Mouse (Mus musculus): Measurements from ENCODE around the gene Crebbp.
A peak's percentile ranks its signal among the peaks of the same experiment; 100 is the strongest.
"Not testable (repeated sequence)": the region's sequence is repeated elsewhere in the genome, so short reads cannot be mapped to it uniquely, and the experiment has no call there.

The Crebbp gene

GRCm38 (mm10) chr16:4213799-4214551 is at the start of gene Crebbp:
Gene Crebbp, minus strand, starts transcription at chr16:4213997.
- DNase-seq (ENCODE audit: low spot score), result peak; percentile 99

- DNase-seq (ENCODE audit: low spot score), result no peak
Observed at GRCm38 (mm10) chr16:4263486-4263885, 49.7 kb upstream of the Crebbp start.

GRCm38 (mm10) chr16:4257546-4257945 is 43.7 kb upstream of the Crebbp start:
- no peak for DNase-seq (ENCODE audit: low spot score)

- DNase-seq (ENCODE audit: low spot score), result no peak
Observed at GRCm38 (mm10) chr16:4248791-4249190, 35.0 kb upstream of the Crebbp start.

GRCm38 (mm10) chr16:4245241-4245640 is 31.4 kb upstream of the Crebbp start:
- not testable (repeated sequence) for DNase-seq (ENCODE audit: low spot score)

GRCm38 (mm10) chr16:4236131-4236530 is 22.3 kb upstream of the Crebbp start:
- no peak for DNase-seq (ENCODE audit: low spot score)

- no peak for DNase-seq (ENCODE audit: low spot score)
Observed at GRCm38 (mm10) chr16:4235587-4235986, 21.8 kb upstream of the Crebbp start.

- no peak for DNase-seq (ENCODE audit: low spot score)
Observed at GRCm38 (mm10) chr16:4225841-4226240, 12.0 kb upstream of the Crebbp start.

GRCm38 (mm10) chr16:4214631-4215240 is 939 bp upstream of the Crebbp start:
- DNase-seq (ENCODE audit: low spot score), result peak; percentile 44

- DNase-seq (ENCODE audit: low spot score), result peak; percentile 87
Observed at GRCm38 (mm10) chr16:4212963-4213798, 616 bp downstream of the Crebbp start.

GRCm38 (mm10) chr16:4212167-4212962 is 1.4 kb downstream of the Crebbp start:
- no peak for DNase-seq (ENCODE audit: low spot score)

- no peak for DNase-seq (ENCODE audit: low spot score)
Observed at GRCm38 (mm10) chr16:4210290-4210689, 3.5 kb downstream of the Crebbp start.

GRCm38 (mm10) chr16:4203592-4203991 is 10.2 kb downstream of the Crebbp start:
- DNase-seq (ENCODE audit: low spot score), result no peak

- no peak for DNase-seq (ENCODE audit: low spot score)
Observed at GRCm38 (mm10) chr16:4199995-4200394, 13.8 kb downstream of the Crebbp start.

GRCm38 (mm10) chr16:4199566-4199965 is 14.2 kb downstream of the Crebbp start:
- no peak for DNase-seq (ENCODE audit: low spot score)

GRCm38 (mm10) chr16:4198004-4198403 is 15.8 kb downstream of the Crebbp start:
- DNase-seq (ENCODE audit: low spot score), result no peak

GRCm38 (mm10) chr16:4190166-4190565 is 23.6 kb downstream of the Crebbp start:
- DNase-seq (ENCODE audit: low spot score), result no peak

GRCm38 (mm10) chr16:4175134-4175533 is 38.7 kb downstream of the Crebbp start:
- no peak for DNase-seq (ENCODE audit: low spot score)

GRCm38 (mm10) chr16:4169530-4169929 is 44.3 kb downstream of the Crebbp start:
- DNase-seq (ENCODE audit: low spot score), result no peak

GRCm38 (mm10) chr16:4168476-4168875 is 45.3 kb downstream of the Crebbp start:
- DNase-seq (ENCODE audit: low spot score), result no peak

- no peak for DNase-seq (ENCODE audit: low spot score)
Observed at GRCm38 (mm10) chr16:4160898-4161247, 52.9 kb downstream of the Crebbp start.
